Mouse (Mus musculus): ENCODE measurements around the gene Zfp36. TPM values are rescaled to one million over a fixed set of nuclear protein-coding genes. Genes with fewer than 3 reads are reported as not detected.

Zfp36 gene
- total RNA-seq, 1 experiment from 2014 or later, result 90.0 TPM

GRCm38 (mm10) chr7:28372251-28373108 lies 7.6 kb downstream of the Zfp36 start, which contains the start of gene Plekhg2:
Plekhg2 (minus strand) TSS chr7:28372599.
- peak; percentile 67 for ATAC-seq (replicated peaks; ENCODE audit: low read depth, poor library complexity, severe bottlenecking)

DNA sequence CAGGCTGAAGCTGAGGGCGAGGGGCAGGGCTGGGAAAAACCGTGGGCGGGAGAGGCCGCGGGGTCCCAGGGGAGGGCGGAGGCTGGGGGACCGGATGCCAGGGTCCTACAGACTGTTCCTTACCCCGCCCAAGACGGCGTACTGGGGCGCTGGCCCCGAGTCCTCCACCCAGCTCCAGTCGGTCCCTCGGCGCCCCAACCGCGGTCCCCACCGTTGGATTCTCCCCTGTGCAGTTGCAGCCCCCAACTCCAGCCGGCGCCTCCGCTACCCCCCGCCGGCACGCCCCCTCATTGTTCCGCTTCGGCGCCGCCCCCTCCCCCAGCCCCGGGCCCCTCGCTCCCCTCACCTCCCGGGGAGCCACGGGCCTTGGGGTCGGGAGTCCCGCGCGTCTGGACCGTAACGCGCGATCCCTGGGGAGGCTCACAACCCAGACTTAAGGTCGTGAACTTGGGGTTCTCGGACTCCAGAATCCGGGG lies 8.5 kb downstream of the Zfp36 start:
- no peak for ATAC-seq (replicated peaks; ENCODE audit: low read depth, poor library complexity, severe bottlenecking)

- ATAC-seq (replicated peaks; ENCODE audit: low read depth, poor library complexity, severe bottlenecking), result no peak
These were observed 9.0 kb downstream of the Zfp36 start for GRCm38 (mm10) chr7:28370977-28371513.

GRCm38 (mm10) chr7:28370051-28370450 lies 10.0 kb downstream of the Zfp36 start:
- no peak for ATAC-seq (replicated peaks; ENCODE audit: low read depth, poor library complexity, severe bottlenecking)

GRCm38 (mm10) chr7:28368276-28368920 lies 11.7 kb downstream of the Zfp36 start:
- ATAC-seq (replicated peaks; ENCODE audit: low read depth, poor library complexity, severe bottlenecking), result no peak

GRCm38 (mm10) chr7:28367663-28368275 lies 12.3 kb downstream of the Zfp36 start:
- no peak for ATAC-seq (replicated peaks; ENCODE audit: low read depth, poor library complexity, severe bottlenecking)

- ATAC-seq (replicated peaks; ENCODE audit: low read depth, poor library complexity, severe bottlenecking), result no peak
These were observed 17.5 kb downstream of the Zfp36 start for GRCm38 (mm10) chr7:28362441-28363060.

DNA sequence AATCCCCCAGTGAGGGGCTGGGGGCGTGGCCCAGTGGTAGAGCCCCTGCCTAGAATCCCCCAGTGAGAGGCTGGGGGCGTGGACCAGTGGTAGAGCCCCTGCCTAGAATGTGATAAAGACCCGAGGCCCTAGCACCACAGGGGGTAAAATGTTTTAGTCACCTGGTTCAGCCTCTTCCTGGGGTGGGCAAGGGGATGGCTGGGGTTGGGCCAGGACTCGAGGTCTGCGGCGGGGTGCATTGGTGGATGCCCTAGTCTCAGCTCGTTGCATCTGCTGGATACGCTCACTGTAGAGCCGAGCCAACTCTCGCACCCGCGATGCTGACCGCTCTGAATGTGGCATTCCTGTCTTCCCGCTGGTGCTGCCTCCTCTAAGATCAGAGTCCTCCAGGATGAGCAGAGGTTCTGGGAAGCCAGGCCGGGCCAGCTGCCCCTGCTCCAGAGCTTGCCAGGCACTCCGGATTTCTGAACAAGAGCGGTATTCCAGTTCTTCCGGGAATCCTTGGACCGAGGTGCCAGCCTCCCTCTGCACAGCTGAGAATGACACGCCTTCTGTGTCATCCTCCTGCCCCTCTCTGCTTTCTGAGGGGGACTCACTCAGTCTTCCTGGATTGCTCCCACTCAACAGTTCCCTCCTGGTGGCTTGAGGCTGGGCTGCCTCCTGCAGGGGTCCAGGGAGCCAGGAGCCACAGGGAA lies 18.3 kb downstream of the Zfp36 start:
- ATAC-seq (replicated peaks; ENCODE audit: low read depth, poor library complexity, severe bottlenecking), result no peak

- ATAC-seq (replicated peaks; ENCODE audit: low read depth, poor library complexity, severe bottlenecking), result no peak
These were observed 19.8 kb downstream of the Zfp36 start for GRCm38 (mm10) chr7:28360291-28360690.

- ATAC-seq (replicated peaks; ENCODE audit: low read depth, poor library complexity, severe bottlenecking), result no peak
These were observed 20.2 kb downstream of the Zfp36 start for GRCm38 (mm10) chr7:28359854-28360253.

- no peak for ATAC-seq (replicated peaks; ENCODE audit: low read depth, poor library complexity, severe bottlenecking)
These were observed 21.6 kb downstream of the Zfp36 start for GRCm38 (mm10) chr7:28358431-28358830.

GRCm38 (mm10) chr7:28357984-28358383 lies 22.1 kb downstream of the Zfp36 start:
- ATAC-seq (replicated peaks; ENCODE audit: low read depth, poor library complexity, severe bottlenecking), result no peak

GRCm38 (mm10) chr7:28356981-28357380 lies 23.1 kb downstream of the Zfp36 start:
- no peak for ATAC-seq (replicated peaks; ENCODE audit: low read depth, poor library complexity, severe bottlenecking)

- no peak for ATAC-seq (replicated peaks; ENCODE audit: low read depth, poor library complexity, severe bottlenecking)
These were observed 24.8 kb downstream of the Zfp36 start for GRCm38 (mm10) chr7:28355221-28355620.

- no peak for ATAC-seq (replicated peaks; ENCODE audit: low read depth, poor library complexity, severe bottlenecking)
These were observed 25.5 kb downstream of the Zfp36 start for GRCm38 (mm10) chr7:28354596-28354995.

DNA sequence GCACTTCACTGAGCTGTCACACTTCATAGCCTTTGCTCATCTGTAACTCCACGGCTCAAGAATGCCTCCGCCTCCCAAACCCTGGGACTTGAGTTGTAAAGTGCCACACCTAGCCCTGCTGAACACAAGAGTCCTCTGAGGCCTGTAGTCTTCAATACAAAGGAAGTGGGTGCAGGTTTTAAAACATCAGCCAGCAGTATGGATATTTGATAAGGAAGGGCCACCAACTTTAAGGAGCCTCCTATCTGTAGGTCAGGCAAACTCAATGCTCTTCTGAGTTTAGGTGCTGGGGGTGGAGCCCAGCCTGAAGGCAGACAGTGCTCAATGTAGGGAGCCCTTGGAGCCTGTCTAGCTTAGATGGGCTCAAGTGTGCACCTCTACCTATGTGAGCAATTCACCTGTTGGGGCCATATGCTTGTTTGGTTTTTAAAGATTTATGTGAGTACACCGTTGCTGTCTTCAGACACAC lies 25.9 kb downstream of the Zfp36 start:
- ATAC-seq (replicated peaks; ENCODE audit: low read depth, poor library complexity, severe bottlenecking), result no peak

- no peak for ATAC-seq (replicated peaks; ENCODE audit: low read depth, poor library complexity, severe bottlenecking)
These were observed 26.8 kb downstream of the Zfp36 start for GRCm38 (mm10) chr7:28353267-28353666.

GRCm38 (mm10) chr7:28351676-28352191 lies 28.3 kb downstream of the Zfp36 start:
- ATAC-seq (replicated peaks; ENCODE audit: low read depth, poor library complexity, severe bottlenecking), result no peak
